ENCODE assay signal across 21 mouse cellular contexts in the genomic region with DNA sequence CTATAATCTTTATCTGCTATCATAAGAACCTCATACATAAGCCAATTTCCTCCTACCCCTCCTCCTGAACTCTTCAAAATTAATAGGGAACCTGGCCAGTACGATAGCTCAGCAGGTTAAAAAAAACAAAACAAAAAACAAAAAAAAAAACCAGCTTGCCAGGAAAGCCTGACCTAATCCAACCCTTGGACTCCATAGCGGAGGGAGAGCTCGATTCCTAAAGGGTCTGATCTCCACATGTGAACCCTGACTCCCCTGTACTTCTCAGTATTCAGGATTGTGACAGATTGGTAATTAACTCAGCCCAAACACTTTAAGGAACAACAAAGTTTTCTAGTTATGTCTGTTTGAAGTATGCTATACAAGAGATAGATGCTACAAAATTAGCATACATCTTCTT.
DNase-seq lines count a peak whose midpoint lies in the region; ATAC-seq and TF ChIP-seq lines count a peak whose summit lies in the region.
"Had no signal": no experiment of that assay in that cellular context is flagged by ENCODE, and none has a peak within 500 bp of the region (broad histone marks: within the 10 kb centered on the region; RNA-seq: fewer than 3 reads in every experiment).

No protein-coding gene starts in this region.

- no peak overlapping the region for H3K27ac ChIP-seq in kidney, adult 2 months (ENCODE audit: insufficient read depth, low read depth, low read length)
- no peak overlapping the region for H3K27ac ChIP-seq in kidney, embryonic 15.5 days
- H3K27ac ChIP-seq in kidney, embryonic 16.5 days (ENCODE audit: low read length) = no peak overlapping the region

- TF ChIP-seq CTCF in kidney, adult 2 months (conservative IDR thresholded peaks at IDR 0.05; ENCODE audit: insufficient read depth, insufficient read length, low read depth, low read length) = no peak

- 46% methylated on average over 3 of the region's 3 CpGs for WGBS in kidney, adult 2 months
- WGBS in kidney, embryonic 15.5 days = 75% methylated on average over 3 of the region's 3 CpGs
- 67% methylated on average over 3 of the region's 3 CpGs for WGBS in kidney, embryonic 16.5 days

- ATAC-seq in kidney, embryonic 15.5 days (replicated peaks; ENCODE audit: low FRiP score) = no peak
- no peak for ATAC-seq in kidney, embryonic 16.5 days (ENCODE audit: low FRiP score, low TSS enrichment)
- ATAC-seq: activated CD4-positive, CD25-positive, alpha-beta regulatory T cell, adult 4 months; CD4-positive, CD25-positive, alpha-beta regulatory T cell, adult 4 months; Patski had no signal

- H3K9me3 ChIP-seq in kidney, embryonic 15.5 days (replicated peaks) = no peaks in the 10 kb centered on the region
- no peaks in the 10 kb centered on the region for H3K9me3 ChIP-seq in kidney, embryonic 16.5 days (ENCODE audit: low read length)

- no peaks in the 10 kb centered on the region for H3K27me3 ChIP-seq in kidney, adult 2 months (replicated peaks; ENCODE audit: control insufficient read depth, insufficient read depth, low read length)
- no peaks in the 10 kb centered on the region for H3K27me3 ChIP-seq in kidney, embryonic 15.5 days
- no peaks in the 10 kb centered on the region for H3K27me3 ChIP-seq in kidney, embryonic 16.5 days (ENCODE audit: insufficient read depth, low read length)
- H3K27me3 ChIP-seq: CH12.LX, Patski had no signal

- H3K4me1 ChIP-seq in kidney, adult 2 months (ENCODE audit: control insufficient read depth, insufficient read depth, low read length) = peaks cover 6% of the 10 kb centered on the region; the same call in 1 of the 2 replicates
- 0 out of 2 replicates have a peak, but pooled peaks cover 9% of the 10 kb centered on the region for H3K4me1 ChIP-seq in kidney, embryonic 15.5 days
- H3K4me1 ChIP-seq in kidney, embryonic 16.5 days (ENCODE audit: insufficient read depth, low read length) = peaks cover 7% of the 10 kb centered on the region; the same call in 1 of the 2 replicates

- DNase-seq in kidney, adult 2 months = peak; percentile 63
- no peak for DNase-seq in kidney, postnatal 14 days
- DNase-seq in kidney, adult 9 months = peak; percentile 49
- DNase-seq in kidney, postnatal 36 days = peak; percentile 22 to 53
- DNase-seq: adrenal gland, adult 2 months; adrenal gland, adult 8-10 months; adrenal gland, postnatal 10 days; adrenal gland, postnatal 14 days; adrenal gland, postnatal 25 days; adrenal gland, postnatal 36 days; B cell, adult 2 months; cerebellum, adult 11 months; cerebellum, adult 11-12 months; cerebellum, adult 18-20 months had no signal

- no peaks in the 10 kb centered on the region for H3K36me3 ChIP-seq in kidney, adult 2 months (ENCODE audit: control insufficient read depth, insufficient read depth, low read length)
- H3K36me3 ChIP-seq in kidney, embryonic 15.5 days = peaks cover 10% of the 10 kb centered on the region
- H3K36me3 ChIP-seq in kidney, embryonic 16.5 days (ENCODE audit: insufficient read depth, low read length) = peaks cover 4% of the 10 kb centered on the region
- H3K36me3 ChIP-seq: G1E had no signal

- no peak overlapping the region for H3K9ac ChIP-seq in kidney, embryonic 15.5 days
- no peak overlapping the region for H3K9ac ChIP-seq in kidney, embryonic 16.5 days (replicated peaks; ENCODE audit: low read length)

- no peak for TF ChIP-seq POLR2A in kidney, adult 2 months (IDR thresholded peaks at IDR 0.05; ENCODE audit: low read depth, low read length)

- H3K4me3 ChIP-seq in kidney, adult 2 months (ENCODE audit: insufficient read depth, low read depth, low read length) = no peak overlapping the region
- H3K4me3 ChIP-seq in kidney, embryonic 15.5 days (replicated peaks) = no peak overlapping the region
- no peak overlapping the region for H3K4me3 ChIP-seq in kidney, embryonic 16.5 days (ENCODE audit: low read length)

- no peak overlapping the region for H3K4me2 ChIP-seq in kidney, embryonic 15.5 days
- H3K4me2 ChIP-seq in kidney, embryonic 16.5 days (replicated peaks; ENCODE audit: low read depth, low read length) = no peak overlapping the region
